Mouse (Mus musculus): ENCODE measurements around the gene Gm17654. TPM values are rescaled to one million over a fixed set of nuclear protein-coding genes. Genes with fewer than 3 reads are reported as not detected.
"Not testable (repeated sequence)": the region's sequence is repeated elsewhere in the genome, so short reads cannot be mapped to it uniquely, and the experiment has no call there.

Gm17654 gene
- not detected in 2 replicates for polyA plus RNA-seq (2011; ENCODE audit: insufficient read depth, insufficient read length, low replicate concordance, missing spikeins)

- H3K4me3 ChIP-seq (replicated peaks; ENCODE audit: control insufficient read depth, low read depth, low read length); H3K4me1 ChIP-seq (ENCODE audit: control insufficient read depth, insufficient read depth, low read length); H3K27ac ChIP-seq (ENCODE audit: control insufficient read depth, insufficient read depth, low read depth, low read length, poor library complexity): not testable (repeated sequence)
- WGBS, result 64% methylated on average over 1 of the region's 2 CpGs
Measured at GRCm38 (mm10) chr14:43579046-43579445, at the start of gene Gm17654. Gene Gm17654, minus strand, starts transcription at chr14:43579146.

- not testable (repeated sequence) for H3K4me3 ChIP-seq (replicated peaks; ENCODE audit: control insufficient read depth, low read depth, low read length); H3K27ac ChIP-seq (ENCODE audit: control insufficient read depth, insufficient read depth, low read depth, low read length, poor library complexity); H3K4me1 ChIP-seq (ENCODE audit: control insufficient read depth, insufficient read depth, low read length)
Measured at GRCm38 (mm10) chr14:43607913-43608312, 29.0 kb upstream of the Gm17654 start, which contains the start of gene Gm10375. Gene Gm10375, minus strand, starts transcription at chr14:43608013.

GRCm38 (mm10) chr14:43577969-43578368 is 977 bp downstream of the Gm17654 start:
- H3K27ac ChIP-seq (ENCODE audit: control insufficient read depth, insufficient read depth, low read depth, low read length, poor library complexity); H3K4me1 ChIP-seq (ENCODE audit: control insufficient read depth, insufficient read depth, low read length); H3K4me3 ChIP-seq (replicated peaks; ENCODE audit: control insufficient read depth, low read depth, low read length): not testable (repeated sequence)
- WGBS, result 83% methylated on average over 4 of the region's 4 CpGs

- WGBS, result 84% methylated on average over 2 of the region's 2 CpGs
- H3K27ac ChIP-seq (ENCODE audit: control insufficient read depth, insufficient read depth, low read depth, low read length, poor library complexity); H3K4me1 ChIP-seq (ENCODE audit: control insufficient read depth, insufficient read depth, low read length): not testable (repeated sequence)
Measured at GRCm38 (mm10) chr14:43552271-43552670, 26.7 kb downstream of the Gm17654 start.

GRCm38 (mm10) chr14:43546281-43546680 is 32.7 kb downstream of the Gm17654 start:
- H3K4me1 ChIP-seq (ENCODE audit: control insufficient read depth, insufficient read depth, low read length); H3K4me3 ChIP-seq (replicated peaks; ENCODE audit: control insufficient read depth, low read depth, low read length); H3K27ac ChIP-seq (ENCODE audit: control insufficient read depth, insufficient read depth, low read depth, low read length, poor library complexity): not testable (repeated sequence)

More at GRCm38 (mm10) chr14:43552271-43552670, 26.7 kb downstream of the Gm17654 start:
- not testable (repeated sequence) for H3K4me3 ChIP-seq (replicated peaks; ENCODE audit: control insufficient read depth, low read depth, low read length)

GRCm38 (mm10) chr14:43543276-43543675 is 35.7 kb downstream of the Gm17654 start, which contains the start of gene Gm5799:
Gene Gm5799, plus strand, starts transcription at chr14:43543576.
- not testable (repeated sequence) for H3K4me1 ChIP-seq (ENCODE audit: control insufficient read depth, insufficient read depth, low read length); H3K4me3 ChIP-seq (replicated peaks; ENCODE audit: control insufficient read depth, low read depth, low read length); H3K27ac ChIP-seq (ENCODE audit: control insufficient read depth, insufficient read depth, low read depth, low read length, poor library complexity)
- 72% methylated on average over 2 of the region's 2 CpGs for WGBS

GRCm38 (mm10) chr14:43538144-43538543 is 40.8 kb downstream of the Gm17654 start:
- not testable (repeated sequence) for H3K4me1 ChIP-seq (ENCODE audit: control insufficient read depth, insufficient read depth, low read length); H3K4me3 ChIP-seq (replicated peaks; ENCODE audit: control insufficient read depth, low read depth, low read length); H3K27ac ChIP-seq (ENCODE audit: control insufficient read depth, insufficient read depth, low read depth, low read length, poor library complexity)
- 75% methylated on average over 2 of the region's 2 CpGs for WGBS

GRCm38 (mm10) chr14:43532387-43532786 is 46.6 kb downstream of the Gm17654 start:
- H3K4me3 ChIP-seq (replicated peaks; ENCODE audit: control insufficient read depth, low read depth, low read length); H3K4me1 ChIP-seq (ENCODE audit: control insufficient read depth, insufficient read depth, low read length); H3K27ac ChIP-seq (ENCODE audit: control insufficient read depth, insufficient read depth, low read depth, low read length, poor library complexity): not testable (repeated sequence)
- 37% methylated on average over 5 of the region's 6 CpGs for WGBS

- H3K4me1 ChIP-seq (ENCODE audit: control insufficient read depth, insufficient read depth, low read length); H3K27ac ChIP-seq (ENCODE audit: control insufficient read depth, insufficient read depth, low read depth, low read length, poor library complexity); H3K4me3 ChIP-seq (replicated peaks; ENCODE audit: control insufficient read depth, low read depth, low read length): not testable (repeated sequence)
- no CpG with 5 or more reads among the region's 6 CpGs for WGBS
Measured at GRCm38 (mm10) chr14:43532011-43532383, 46.9 kb downstream of the Gm17654 start.

- H3K27ac ChIP-seq (ENCODE audit: control insufficient read depth, insufficient read depth, low read depth, low read length, poor library complexity); H3K4me3 ChIP-seq (replicated peaks; ENCODE audit: control insufficient read depth, low read depth, low read length); H3K4me1 ChIP-seq (ENCODE audit: control insufficient read depth, insufficient read depth, low read length): not testable (repeated sequence)
- 41% methylated on average over 14 of the region's 15 CpGs for WGBS
Measured at GRCm38 (mm10) chr14:43531052-43532010, 47.6 kb downstream of the Gm17654 start.

Other genes with a start within 250 kb of the Gm17654 start
- not detected in 2 replicates for gene 1700001F09Rik, start 231.3 kb downstream of the Gm17654 start, polyA plus RNA-seq (2011; ENCODE audit: insufficient read depth, insufficient read length, low replicate concordance, missing spikeins)
- not detected in 2 replicates for gene Gm8138, start 162.8 kb downstream of the Gm17654 start, polyA plus RNA-seq (2011; ENCODE audit: insufficient read depth, insufficient read length, low replicate concordance, missing spikeins)
- not detected in 2 replicates for gene Gm5799, start 35.6 kb downstream of the Gm17654 start, polyA plus RNA-seq (2011; ENCODE audit: insufficient read depth, insufficient read length, low replicate concordance, missing spikeins)
- gene Gm10375, start 28.9 kb upstream of the Gm17654 start, polyA plus RNA-seq (2011; ENCODE audit: insufficient read depth, insufficient read length, low replicate concordance, missing spikeins), result not detected in 2 replicates
- not detected in 2 replicates for gene Gm8165, start 98.1 kb upstream of the Gm17654 start, polyA plus RNA-seq (2011; ENCODE audit: insufficient read depth, insufficient read length, low replicate concordance, missing spikeins)
- 7.5 and 9.6 TPM in 2 replicates for gene Gm7324, start 118.7 kb upstream of the Gm17654 start, polyA plus RNA-seq (2011; ENCODE audit: insufficient read depth, insufficient read length, low replicate concordance, missing spikeins)
- not detected in 2 replicates for gene Gm16506, start 148.3 kb upstream of the Gm17654 start, polyA plus RNA-seq (2011; ENCODE audit: insufficient read depth, insufficient read length, low replicate concordance, missing spikeins)
- not detected in 2 replicates for gene Gm6526, start 168.7 kb upstream of the Gm17654 start, polyA plus RNA-seq (2011; ENCODE audit: insufficient read depth, insufficient read length, low replicate concordance, missing spikeins)
- gene Gm8180, start 205.6 kb upstream of the Gm17654 start, polyA plus RNA-seq (2011; ENCODE audit: insufficient read depth, insufficient read length, low replicate concordance, missing spikeins), result not detected in 2 replicates